Mouse (Mus musculus): ENCODE measurements around the gene Cilp. TPM values are rescaled to one million over a fixed set of nuclear protein-coding genes. Genes with fewer than 3 reads are reported as not detected.

Cilp gene
- polyA plus RNA-seq, 1 experiment from 2014 or later, result not detected

DNA sequence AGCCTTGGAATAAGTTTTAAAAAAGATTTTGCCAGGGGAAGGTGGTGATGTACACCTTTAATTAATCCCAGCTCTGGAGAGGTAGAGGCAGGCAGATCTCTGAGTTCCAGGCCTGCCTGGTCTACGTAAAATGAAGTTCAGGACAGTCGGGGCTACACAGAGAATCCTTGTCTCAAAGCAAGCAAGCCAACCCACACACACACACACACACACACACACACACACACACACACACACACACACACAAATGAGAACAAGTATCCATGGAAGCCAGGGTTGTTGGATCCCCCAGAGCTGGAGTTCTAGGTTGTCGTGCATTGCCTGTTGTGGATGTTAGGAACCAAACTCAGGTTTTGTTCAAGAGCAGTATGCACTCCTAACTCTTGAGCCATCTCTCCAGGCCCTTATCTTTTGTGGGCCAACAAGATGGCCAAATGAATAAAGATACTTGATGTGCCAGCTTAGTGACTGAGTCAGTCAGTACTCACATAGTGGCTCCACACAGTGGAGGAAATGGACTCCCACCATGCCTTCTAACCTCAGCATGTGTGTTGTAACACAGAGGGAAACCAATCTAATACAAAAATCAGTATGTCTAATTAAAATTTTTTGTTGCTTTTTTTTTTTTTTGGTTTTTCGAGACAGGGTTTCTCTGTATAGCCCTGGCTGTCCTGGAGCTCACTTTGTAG, 47.8 kb downstream of the Cilp start:
- in situ Hi-C loops (cut with MboI; ENCODE audit: low pct_unique_long_range_greater_than_20kb), result no loop called here
- POLR2A ChIA-PET, result interaction anchor here (0.5 to 0.7 kb wide), 2 partner anchors 103 to 1555 kb away, joined by 3 to 7 read pairs; no protein-coding TSS in a partner anchor
- no peak for TF ChIP-seq CTCF (IDR thresholded peaks at IDR 0.05)
- ATAC-seq (no peak), DNase-seq (ENCODE audit: low read depth, low spot score) (no peak)
- H3K27me3 ChIP-seq, result no peaks in the 10 kb centered on the region
- CTCF ChIA-PET, result interaction anchor here (2.8 kb wide), 1 partner anchor 13 kb away, joined by 13 read pairs; no protein-coding TSS in a partner anchor

DNA sequence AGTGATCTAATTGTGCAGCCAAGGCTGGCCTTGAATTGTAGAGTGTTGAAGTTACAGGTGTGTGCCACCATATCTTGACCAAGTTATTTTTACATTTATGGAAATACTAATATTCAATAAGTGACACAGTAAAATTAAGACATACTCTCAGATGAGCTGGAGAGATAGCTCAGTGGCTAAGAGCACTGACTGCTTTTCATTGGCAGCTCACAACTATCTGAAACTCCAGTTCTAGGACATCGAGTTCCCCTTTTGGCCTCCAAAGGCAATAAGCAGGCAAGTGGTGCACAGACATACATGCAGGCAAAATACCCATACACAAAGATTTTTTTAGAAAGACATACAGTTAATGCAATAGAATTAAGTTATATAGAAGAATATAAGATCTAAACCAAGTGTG, 48.9 kb downstream of the Cilp start:
- ATAC-seq (no peak), DNase-seq (ENCODE audit: low read depth, low spot score) (no peak)
- in situ Hi-C loops (cut with MboI; ENCODE audit: low pct_unique_long_range_greater_than_20kb), result no loop called here
- no peaks in the 10 kb centered on the region for H3K27me3 ChIP-seq
- ChIA-PET POLR2A (no interaction called here), CTCF (interaction anchor here (2.8 kb wide), 1 partner anchor 12 kb away, joined by 13 read pairs; no protein-coding TSS in a partner anchor)
- TF ChIP-seq CTCF (IDR thresholded peaks at IDR 0.05), result no peak

DNA sequence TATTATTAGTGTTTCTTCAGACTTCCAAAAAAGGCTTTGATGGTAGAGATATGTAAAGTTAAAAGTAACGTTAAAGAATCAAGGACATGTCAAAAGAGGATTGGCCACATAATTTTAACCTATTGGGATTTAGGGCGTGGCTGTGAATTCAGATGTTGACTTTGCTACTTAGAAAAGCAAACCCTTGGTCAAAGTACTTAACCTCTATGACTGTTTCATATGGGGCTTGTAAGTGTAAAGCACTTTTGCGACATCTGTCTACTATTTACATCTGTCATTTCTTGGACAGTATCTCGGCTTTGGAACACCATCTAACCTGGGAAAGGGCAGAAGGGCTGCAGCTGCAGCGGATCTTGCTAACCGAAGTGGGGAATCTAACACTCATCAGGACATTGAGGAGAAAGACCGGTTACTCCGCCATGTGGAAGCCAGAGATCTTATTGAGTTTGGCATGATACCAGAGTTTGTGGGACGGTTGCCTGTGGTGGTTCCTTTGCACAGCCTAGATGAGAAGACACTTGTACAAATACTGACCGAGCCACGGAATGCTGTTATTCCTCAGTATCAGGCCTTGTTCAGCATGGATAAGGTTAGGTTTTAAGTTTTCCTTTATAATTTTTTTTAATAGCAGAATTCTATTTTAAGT, 57.4 kb downstream of the Cilp start:
- ATAC-seq (no peak), DNase-seq (ENCODE audit: low read depth, low spot score) (no peak)
- ChIA-PET CTCF (no interaction called here), POLR2A (no interaction called here)
- no peaks in the 10 kb centered on the region for H3K27me3 ChIP-seq
- in situ Hi-C loops (cut with MboI; ENCODE audit: low pct_unique_long_range_greater_than_20kb), result no loop called here
- TF ChIP-seq CTCF (IDR thresholded peaks at IDR 0.05), result no peak

DNA sequence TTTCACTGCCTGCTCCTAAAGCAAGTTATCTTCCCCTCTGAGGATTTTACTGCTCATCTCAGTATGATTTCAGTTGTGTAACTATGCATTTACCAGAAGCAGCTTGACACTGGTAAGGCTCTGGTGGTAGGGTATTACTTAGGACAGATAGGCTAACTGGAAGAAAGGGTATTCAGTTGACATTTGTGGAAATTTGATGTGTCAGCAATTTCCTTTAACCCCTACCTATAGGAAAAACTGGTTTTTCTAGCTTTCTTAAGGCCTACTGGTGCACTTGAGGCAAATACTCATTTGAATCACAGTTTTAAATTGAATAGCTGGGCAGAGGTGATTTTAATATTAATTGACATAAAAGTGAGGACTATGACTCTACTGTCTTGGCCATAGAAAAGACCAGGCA, 61.0 kb downstream of the Cilp start:
- in situ Hi-C loops (cut with MboI; ENCODE audit: low pct_unique_long_range_greater_than_20kb), result no loop called here
- TF ChIP-seq CTCF (IDR thresholded peaks at IDR 0.05), result no peak
- ChIA-PET CTCF (interaction anchor here (0.8 to 3.2 kb wide), 2 partner anchors 12 to 23 kb away, joined by 3 to 13 read pairs; no protein-coding TSS in a partner anchor), POLR2A (no interaction called here)
- ATAC-seq, result no peak
- no peaks in the 10 kb centered on the region for H3K27me3 ChIP-seq
- no peak for DNase-seq (ENCODE audit: low read depth, low spot score)

DNA sequence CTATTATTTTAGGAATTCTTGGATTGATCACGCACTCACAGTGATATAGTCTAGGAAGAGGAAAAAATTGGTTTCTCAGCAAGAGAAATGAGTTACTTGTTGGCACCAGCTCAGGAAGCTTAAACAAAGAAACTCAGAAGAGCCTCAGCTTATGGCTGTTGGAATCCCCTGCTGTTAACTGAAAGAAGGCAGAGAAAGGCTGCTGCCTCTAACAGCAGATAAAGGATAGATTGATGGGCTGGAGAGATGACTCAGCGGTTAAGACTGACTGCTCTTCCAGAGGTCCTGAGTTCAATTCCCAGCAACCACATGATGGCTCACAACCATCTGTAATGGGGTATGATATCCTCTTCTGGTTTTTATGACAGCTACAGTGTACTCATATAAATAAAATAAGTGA, 62.4 kb downstream of the Cilp start:
- no peak for ATAC-seq
- in situ Hi-C loops (cut with MboI; ENCODE audit: low pct_unique_long_range_greater_than_20kb), result no loop called here
- H3K27me3 ChIP-seq, result no peaks in the 10 kb centered on the region
- no peak for DNase-seq (ENCODE audit: low read depth, low spot score)
- POLR2A ChIA-PET, result no interaction called here
- TF ChIP-seq CTCF (IDR thresholded peaks at IDR 0.05), result no peak
- CTCF ChIA-PET, result no interaction called here

Other genes starting within 250 kb of the Cilp start
- gene Hacd3, start 243.5 kb upstream of the Cilp start, polyA plus RNA-seq (2021), result 121 TPM
- gene Dpp8, start 232.8 kb upstream of the Cilp start, polyA plus RNA-seq (2021), result 72.5 TPM
- 3.3 TPM for gene Igdcc4, start 163.7 kb upstream of the Cilp start, polyA plus RNA-seq (2021)
- gene Igdcc3, start 124.0 kb upstream of the Cilp start, polyA plus RNA-seq (2021), result not detected
- 7.0 TPM for gene Parp16, start 69.8 kb upstream of the Cilp start, polyA plus RNA-seq (2021)
- gene Clpx, start 29.1 kb downstream of the Cilp start, polyA plus RNA-seq (2021), result 39.2 TPM
- gene Pdcd7, start 80.9 kb downstream of the Cilp start, polyA plus RNA-seq (2021), result 16.7 TPM
- 0.19 TPM for gene Ubap1l, start 95.9 kb downstream of the Cilp start, polyA plus RNA-seq (2021)
- gene Kbtbd13, start 126.5 kb downstream of the Cilp start, polyA plus RNA-seq (2021), result 0.01 TPM
- 52.0 TPM for gene Rasl12, start 133.3 kb downstream of the Cilp start, polyA plus RNA-seq (2021)
- gene Slc51b, start 157.8 kb downstream of the Cilp start, polyA plus RNA-seq (2021), result 0.26 TPM
- gene Mtfmt, start 170.6 kb downstream of the Cilp start, polyA plus RNA-seq (2021), result 21.3 TPM
- gene Spg21, start 195.8 kb downstream of the Cilp start, polyA plus RNA-seq (2021), result 112 TPM

Measured in Patski (cell line).